Mouse (Mus musculus) adrenal gland, postnatal 0 days (tissue): ENCODE results near the gene 1700018G05Rik. TPM values are rescaled to one million over a fixed set of nuclear protein-coding genes. Genes with fewer than 3 reads are reported as not detected.

Experiments
- polyA plus RNA-seq: library from polyadenylated mRNA; unstranded; fragments of >200 nt; fragmentation: Nextera tagmentation; extraction: Ambion mirVana; gene quantifications from 2 replicates; pipeline ENCODE4 v1.2.1, GENCODE M21; 2015

1700018G05Rik gene
- polyA plus RNA-seq, result 0.52 TPM in 1 of 2 replicates, not detected in the other

DNA sequence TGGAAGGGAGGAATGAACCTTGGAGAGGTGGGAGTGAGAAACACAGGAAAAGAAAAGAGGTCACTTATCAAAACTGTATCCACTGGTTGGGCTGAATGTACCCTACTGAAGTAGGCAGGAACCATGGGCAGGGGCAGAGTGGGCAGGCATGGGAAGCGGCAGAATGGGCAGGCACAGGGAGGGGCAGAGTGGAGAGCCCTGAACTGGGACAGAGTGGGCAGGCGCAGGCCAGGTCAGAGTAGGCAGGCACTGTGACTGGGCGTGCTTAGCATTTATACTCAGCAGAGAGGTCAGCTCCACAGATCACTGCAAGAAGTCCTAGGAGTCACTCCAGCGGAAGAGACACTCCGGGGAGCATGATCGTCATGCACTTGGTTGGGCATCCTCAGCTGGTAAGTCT, at the start of gene 1700018G05Rik:
Gene 1700018G05Rik (plus strand): TSS at position 301 of the 400 bp plus-strand sequence.

DNA sequence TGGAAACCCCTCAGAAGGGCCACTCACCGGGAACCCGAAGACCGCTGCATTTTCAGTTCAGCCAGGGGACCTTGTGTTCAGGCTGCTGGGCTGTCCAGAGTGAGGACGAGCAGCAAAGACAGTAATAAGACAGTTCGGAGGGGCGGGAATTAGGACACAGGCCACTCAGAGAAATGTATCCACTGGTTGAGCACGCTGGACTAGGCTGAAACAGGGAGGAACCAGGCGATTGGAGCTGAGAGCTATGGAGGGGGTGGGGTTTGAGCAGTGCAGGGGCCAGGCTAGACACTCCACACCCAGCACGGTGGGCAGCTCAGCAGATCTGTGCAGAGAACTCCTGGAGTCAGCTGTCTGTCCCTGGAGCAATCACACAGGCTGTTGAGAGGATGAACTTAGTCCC, 19.6 kb upstream of the 1700018G05Rik start, which contains the start of the genes Dmrtc1a and 1700011M02Rik:
Gene Dmrtc1a (minus strand): TSS at position 101 of the 400 bp plus-strand sequence.
Gene 1700011M02Rik (plus strand): TSS at position 319 of the 400 bp plus-strand sequence.

Other genes with a start within 250 kb of the 1700018G05Rik start
- not detected in 2 replicates for gene Gm3880, start 241.4 kb upstream of the 1700018G05Rik start, polyA plus RNA-seq
- gene Gm9112, start 220.7 kb upstream of the 1700018G05Rik start, polyA plus RNA-seq, result not detected in 2 replicates
- not detected in 2 replicates for gene Dmrtc1b, start 220.5 kb upstream of the 1700018G05Rik start, polyA plus RNA-seq
- gene Dmrtc1c1, start 125.4 kb upstream of the 1700018G05Rik start, polyA plus RNA-seq, result not detected in 2 replicates
- gene Dmrtc1c2, start 73.8 kb upstream of the 1700018G05Rik start, polyA plus RNA-seq, result not detected in 2 replicates
- not detected in 2 replicates for gene 1700031F05Rik, start 60.4 kb upstream of the 1700018G05Rik start, polyA plus RNA-seq
- 0.88 and 0.95 TPM in 2 replicates for gene Dmrtc1a, start 19.7 kb upstream of the 1700018G05Rik start, polyA plus RNA-seq
- not detected in 2 replicates for gene 1700011M02Rik, start 19.5 kb upstream of the 1700018G05Rik start, polyA plus RNA-seq